Mouse (Mus musculus): ENCODE measurements around the gene Nupr1l. TPM values are rescaled to one million over a fixed set of nuclear protein-coding genes. Genes with fewer than 3 reads are reported as not detected.
"Not testable (repeated sequence)": the region's sequence is repeated elsewhere in the genome, so short reads cannot be mapped to it uniquely, and the experiment has no call there.

Nupr1l gene
- total RNA-seq (2021) = 1 to 10 TPM; 4.0 to 5.8 TPM
- long read RNA-seq, experiment 1, partial matches to known transcripts = 1 of 2 reads
- long read RNA-seq, experiment 1, other reads (novel, unspliced or antisense) = 0 of 2 reads
- long read RNA-seq, experiment 2, partial matches to known transcripts = 0 of 6 reads
- long read RNA-seq, experiment 2, other reads (novel, unspliced or antisense) = 2 of 6 reads

- DNase-seq = peak; percentile 94
Measured at GRCm38 (mm10) chr5:129908242-129908965, at the start of gene Nupr1l. Nupr1l (plus strand) TSS chr5:129908540.

- no peak for DNase-seq
Measured at GRCm38 (mm10) chr5:129862325-129862724, 46.0 kb upstream of the Nupr1l start.

GRCm38 (mm10) chr5:129864467-129864866, 43.9 kb upstream of the Nupr1l start:
- peak; percentile 71 for DNase-seq

- DNase-seq = no peak
Measured at GRCm38 (mm10) chr5:129865841-129866240, 42.5 kb upstream of the Nupr1l start.

GRCm38 (mm10) chr5:129869238-129869995, 38.9 kb upstream of the Nupr1l start:
- no peak for DNase-seq

GRCm38 (mm10) chr5:129871238-129871637, 37.1 kb upstream of the Nupr1l start:
- no peak for DNase-seq

- no peak for DNase-seq
Measured at GRCm38 (mm10) chr5:129873942-129874341, 34.4 kb upstream of the Nupr1l start.

GRCm38 (mm10) chr5:129875098-129875497, 33.2 kb upstream of the Nupr1l start:
- DNase-seq = no peak

GRCm38 (mm10) chr5:129877731-129878455, 30.4 kb upstream of the Nupr1l start:
- peak; percentile 68 for DNase-seq

GRCm38 (mm10) chr5:129878946-129879345, 29.4 kb upstream of the Nupr1l start:
- peak; percentile 92 for DNase-seq

GRCm38 (mm10) chr5:129879888-129880287, 28.5 kb upstream of the Nupr1l start:
- no peak for DNase-seq

- peak; percentile 57 for DNase-seq
Measured at GRCm38 (mm10) chr5:129886271-129886670, 22.1 kb upstream of the Nupr1l start.

GRCm38 (mm10) chr5:129886911-129887636, 21.3 kb upstream of the Nupr1l start, which contains the start of gene Chchd2:
Chchd2 (minus strand) TSS chr5:129887470.
- DNase-seq = peak; percentile 94

- not testable (repeated sequence) for DNase-seq
Measured at GRCm38 (mm10) chr5:129890390-129890789, 17.9 kb upstream of the Nupr1l start.

- peak; percentile 89 for DNase-seq
Measured at GRCm38 (mm10) chr5:129895198-129896088, 12.9 kb upstream of the Nupr1l start, which contains the start of gene Zbed5. Zbed5 (plus strand) TSS chr5:129895723.

GRCm38 (mm10) chr5:129898449-129898848, 9.9 kb upstream of the Nupr1l start, which contains the start of gene Phkg1:
Phkg1 (minus strand) TSS chr5:129898549.
- DNase-seq = no peak

GRCm38 (mm10) chr5:129907775-129908174, 565 bp upstream of the Nupr1l start:
- no peak for DNase-seq

- DNase-seq = no peak
Measured at GRCm38 (mm10) chr5:129909147-129909546, 807 bp downstream of the Nupr1l start.

GRCm38 (mm10) chr5:129909591-129909990, 1.3 kb downstream of the Nupr1l start:
- no peak for DNase-seq

- DNase-seq = peak; percentile 31
Measured at GRCm38 (mm10) chr5:129914024-129914423, 5.7 kb downstream of the Nupr1l start.

All from adrenal gland, postnatal 10 days (tissue).